Mouse (Mus musculus) heart, adult 2 months (tissue): ENCODE data around the gene D5Ertd579e. TPM values are rescaled to one million over a fixed set of nuclear protein-coding genes. Genes with fewer than 3 reads are reported as not detected.

Source experiments
- DNase-seq, 2 experiments: peaks; one replicate each; pipeline ENCODE4 v3.0.0; 2021
- H3K27ac ChIP-seq: fragments of 200-600 bp; 2 replicates; pipeline ENCODE4 v1.8.1; 2022
- H3K27me3 ChIP-seq: fragments of 200-500 bp; 2 replicates; pipeline ENCODE4 v1.6.1; 2012; ENCODE audit warnings: mild to moderate bottlenecking, low read length, inconsistent platforms, mixed read lengths; ENCODE audit not compliant: control insufficient read depth, insufficient read depth
- H3K36me3 ChIP-seq: fragments of 200-500 bp; 2 replicates; pipeline ENCODE4 v1.6.1; 2012; ENCODE audit warnings: low read length, inconsistent platforms; ENCODE audit not compliant: control insufficient read depth, insufficient read depth
- H3K4me1 ChIP-seq: fragments of 200-500 bp; 2 replicates; pipeline ENCODE4 v1.6.1; 2011; ENCODE audit warnings: low read length; ENCODE audit not compliant: control insufficient read depth, insufficient read depth
- H3K4me3 ChIP-seq: fragments of 200-600 bp; 2 replicates; pipeline ENCODE4 v1.8.1; 2022
- H3K79me2 ChIP-seq: fragments of 200-500 bp; replicated peaks from 2 replicates; pipeline ENCODE4 v1.6.1; 2012; ENCODE audit warnings: mild to moderate bottlenecking, inconsistent platforms, low read length, moderate library complexity, mixed read lengths; ENCODE audit not compliant: control insufficient read depth, insufficient read depth
- H3K9ac ChIP-seq: fragments of 200-500 bp; 2 replicates; pipeline ENCODE4 v1.6.1; 2012; ENCODE audit warnings: low read depth, mild to moderate bottlenecking, control low read depth, inconsistent platforms, low read length, mixed read lengths
- CTCF ChIP-seq: fragments of 200-600 bp; IDR thresholded peaks from 2 replicates; pipeline ENCODE4 v1.8.1; 2022; ENCODE audit warnings: antibody characterized with exemption, mild to moderate bottlenecking, moderate library complexity
- EP300 ChIP-seq: fragments of 200-500 bp; IDR thresholded peaks from 2 replicates; pipeline ENCODE4 v1.6.1; 2011; ENCODE audit warnings: low read depth, low read length, control low read depth; ENCODE audit not compliant: insufficient read depth
- POLR2A ChIP-seq: fragments of 200-500 bp; IDR thresholded peaks from 2 replicates; pipeline ENCODE4 v1.6.1; 2011; ENCODE audit warnings: mild to moderate bottlenecking, low read depth, low read length, control low read depth; ENCODE audit not compliant: insufficient read depth
- WGBS: fragments of 180-500 bp; shearing (Covaris S2); methylation state at CpG from one replicate; pipeline ENCODE4 v1.1.7; 2018; 5-methylcytosine and 5-hydroxymethylcytosine counted together
- intact Hi-C: fragments of 180-260 bp; cut with DNase I; formaldehyde crosslinking; loops from one replicate; pipeline ENCODE4 v1.15.1; 2025
- polyA plus RNA-seq: library from polyadenylated mRNA; depleted of rRNA; stranded (reverse); fragments of >200 nt; gene quantifications from 2 replicates; pipeline ENCODE4 v1.2.3, GENCODE M21; 2012
- total RNA-seq, 2 experiments: library from RNA; stranded (reverse); gene quantifications; 2 replicates each; pipeline ENCODE4 v1.2.3; 2021

The D5Ertd579e gene
- total and polyA plus RNA-seq, 3 experiments, result 22.5 to 104 (median 81.8) TPM

GRCm38 (mm10) chr5:36557584-36558308 lies 138.1 kb downstream of the D5Ertd579e start:
- H3K36me3 ChIP-seq, result no peaks in the 10 kb centered on the region; the same call in 1 of the 2 replicates
- intact Hi-C loops, result no loop called here

GRCm38 (mm10) chr5:36556906-36557305 lies 138.9 kb downstream of the D5Ertd579e start:
- DNase-seq, result no peak
- no peak for TF ChIP-seq POLR2A
- TF ChIP-seq CTCF, result no peak
- no peak for TF ChIP-seq EP300
- Histone ChIP-seq H3K27ac (no peak overlapping the region), H3K9ac (no peak overlapping the region), H3K4me1 (peaks cover 10% of the 10 kb centered on the region), H3K4me3 (no peak overlapping the region), H3K79me2 (no peaks in the 10 kb centered on the region), H3K36me3 (no peaks in the 10 kb centered on the region; the same call in 1 of the 2 replicates), H3K27me3 (no peaks in the 10 kb centered on the region)
- 86% methylated on average over 3 of the region's 3 CpGs for WGBS
- intact Hi-C loops, result no loop called here

More at GRCm38 (mm10) chr5:36557584-36558308, 138.1 kb downstream of the D5Ertd579e start:
- 78% methylated on average over 7 of the region's 7 CpGs for WGBS
- no peak overlapping the region for H3K27ac ChIP-seq
- H3K9ac ChIP-seq, result no peak overlapping the region
- no peaks in the 10 kb centered on the region for H3K27me3 ChIP-seq
- no peak for TF ChIP-seq CTCF
- no peak for TF ChIP-seq POLR2A
- no peak overlapping the region for H3K4me3 ChIP-seq
- peaks cover 9% of the 10 kb centered on the region for H3K4me1 ChIP-seq
- DNase-seq, result peak in 1 of 2 experiments; percentile 26
- H3K79me2 ChIP-seq, result no peaks in the 10 kb centered on the region

GRCm38 (mm10) chr5:36556289-36556688 lies 139.5 kb downstream of the D5Ertd579e start:
- H3K4me3 ChIP-seq, result no peak overlapping the region
- H3K79me2 ChIP-seq, result no peaks in the 10 kb centered on the region
- no peak overlapping the region for H3K27ac ChIP-seq
- TF ChIP-seq CTCF (no peak), EP300 (no peak), POLR2A (no peak)
- intact Hi-C loops, result no loop called here
- 76% methylated on average over 4 of the region's 4 CpGs for WGBS
- H3K9ac ChIP-seq, result no peak overlapping the region
- no peaks in the 10 kb centered on the region for H3K27me3 ChIP-seq
- no peaks in the 10 kb centered on the region; the same call in 1 of the 2 replicates for H3K36me3 ChIP-seq
- DNase-seq, result no peak
- peaks cover 10% of the 10 kb centered on the region for H3K4me1 ChIP-seq

- Histone ChIP-seq H3K27me3 (no peaks in the 10 kb centered on the region), H3K4me3 (no peak overlapping the region), H3K36me3 (no peaks in the 10 kb centered on the region; the same call in 1 of the 2 replicates), H3K4me1 (peaks cover 8% of the 10 kb centered on the region), H3K9ac (no peak overlapping the region), H3K27ac (0 out of 2 replicates have a peak overlapping the region, but pooled peaks have one; percentile 26), H3K79me2 (no peaks in the 10 kb centered on the region)
- TF ChIP-seq POLR2A, result no peak
- no peak for TF ChIP-seq EP300
- no peak for TF ChIP-seq CTCF
- no peak for DNase-seq
- WGBS, result 56% methylated on average over 5 of the region's 5 CpGs
- intact Hi-C loops, result no loop called here
These were observed 141.3 kb downstream of the D5Ertd579e start for GRCm38 (mm10) chr5:36554496-36554895.

- TF ChIP-seq CTCF (no peak), EP300 (no peak), POLR2A (no peak)
- Histone ChIP-seq H3K36me3 (no peaks in the 10 kb centered on the region; the same call in 1 of the 2 replicates), H3K27me3 (no peaks in the 10 kb centered on the region), H3K4me1 (peaks cover 8% of the 10 kb centered on the region), H3K27ac (peak overlapping the region; percentile 26; the same call in 1 of the 2 replicates), H3K4me3 (no peak overlapping the region), H3K9ac (no peak overlapping the region), H3K79me2 (no peaks in the 10 kb centered on the region)
- no peak for DNase-seq
- WGBS, result 53% methylated on average over 4 of the region's 4 CpGs
- intact Hi-C loops, result no loop called here
These were observed 141.9 kb downstream of the D5Ertd579e start for GRCm38 (mm10) chr5:36553886-36554285.

GRCm38 (mm10) chr5:36553056-36553606 lies 142.7 kb downstream of the D5Ertd579e start:
- TF ChIP-seq CTCF, result no peak
- TF ChIP-seq EP300, result no peak
- no peak for TF ChIP-seq POLR2A
- no peak overlapping the region for H3K9ac ChIP-seq
- intact Hi-C loops, result no loop called here
- no peak overlapping the region for H3K4me3 ChIP-seq
- no peak overlapping the region for H3K27ac ChIP-seq
- no peaks in the 10 kb centered on the region for H3K79me2 ChIP-seq
- 67% methylated on average over 2 of the region's 2 CpGs for WGBS
- H3K4me1 ChIP-seq, result peaks cover 9% of the 10 kb centered on the region
- no peaks in the 10 kb centered on the region; the same call in 1 of the 2 replicates for H3K36me3 ChIP-seq
- DNase-seq, result no peak
- no peaks in the 10 kb centered on the region for H3K27me3 ChIP-seq
